Mouse (Mus musculus): ENCODE measurements at regions not wholly inside any gene's neighbourhood (a gene's known extent, or its start where the extent isn't known, plus 50 kb on each side); places are given as distances from the start of the nearest gene placed in this dataset.
A peak's percentile ranks its signal among the peaks of the same experiment; 100 is the strongest.
"Not testable (repeated sequence)": the region's sequence is repeated elsewhere in the genome, so short reads cannot be mapped to it uniquely, and the experiment has no call there.

DNA sequence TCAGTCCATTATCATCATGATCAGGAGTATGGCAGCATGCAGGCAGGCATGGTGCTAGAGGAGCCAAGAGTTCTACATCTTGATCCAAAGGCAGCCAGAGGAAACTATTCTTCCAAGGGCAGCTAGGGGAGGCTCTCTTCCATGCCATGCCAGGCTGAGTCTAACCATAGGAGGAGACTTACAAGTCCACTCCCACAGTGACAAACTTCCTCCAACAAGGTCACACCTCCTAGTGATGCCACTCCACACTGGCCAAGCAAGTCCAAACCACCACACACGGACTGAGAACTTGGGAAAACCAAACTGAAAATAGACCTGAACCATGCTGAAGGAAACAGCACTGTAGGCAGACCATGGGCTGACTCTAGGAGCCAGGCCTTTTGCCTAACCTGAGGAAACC lies 197.4 kb downstream of the Prex1 start:
- DNase-seq (ENCODE audit: low spot score in 2 of 2) = no peak

GRCm38 (mm10) chr2:166514664-166515063 lies 199.0 kb downstream of the Prex1 start:
- DNase-seq (ENCODE audit: low spot score in 2 of 2) = no peak

DNA sequence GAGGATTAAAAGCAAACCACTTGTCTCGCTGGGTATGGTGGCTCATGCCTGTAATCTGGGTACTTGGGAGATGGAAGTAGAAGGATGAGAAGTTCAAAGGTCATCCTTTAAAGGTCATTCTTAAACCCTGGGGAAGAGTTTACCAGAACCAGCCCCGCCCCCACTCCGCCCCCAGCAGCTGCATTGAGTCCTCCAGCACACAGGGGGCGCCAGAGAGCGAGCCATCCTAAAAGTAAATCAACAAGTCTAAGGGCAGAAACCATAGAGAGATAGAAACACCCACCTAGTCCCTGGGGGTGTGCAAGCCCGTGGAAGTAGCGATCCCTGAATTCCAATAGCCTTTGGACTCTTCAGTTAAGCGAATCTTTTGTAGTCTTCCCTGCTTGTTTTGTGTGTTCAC lies 201.1 kb downstream of the Prex1 start:
- no peak for DNase-seq (ENCODE audit: low spot score in 2 of 2)

GRCm38 (mm10) chr2:166511477-166511876 lies 202.2 kb downstream of the Prex1 start:
- not testable (repeated sequence) for DNase-seq (ENCODE audit: low spot score in 2 of 2)

- DNase-seq (ENCODE audit: low spot score in 2 of 2) = no peak
Measured at GRCm38 (mm10) chr2:166510776-166511175, 202.9 kb downstream of the Prex1 start.

GRCm38 (mm10) chr2:166509591-166509990 lies 204.0 kb downstream of the Prex1 start:
- DNase-seq (ENCODE audit: low spot score in 2 of 2) = no peak

DNA sequence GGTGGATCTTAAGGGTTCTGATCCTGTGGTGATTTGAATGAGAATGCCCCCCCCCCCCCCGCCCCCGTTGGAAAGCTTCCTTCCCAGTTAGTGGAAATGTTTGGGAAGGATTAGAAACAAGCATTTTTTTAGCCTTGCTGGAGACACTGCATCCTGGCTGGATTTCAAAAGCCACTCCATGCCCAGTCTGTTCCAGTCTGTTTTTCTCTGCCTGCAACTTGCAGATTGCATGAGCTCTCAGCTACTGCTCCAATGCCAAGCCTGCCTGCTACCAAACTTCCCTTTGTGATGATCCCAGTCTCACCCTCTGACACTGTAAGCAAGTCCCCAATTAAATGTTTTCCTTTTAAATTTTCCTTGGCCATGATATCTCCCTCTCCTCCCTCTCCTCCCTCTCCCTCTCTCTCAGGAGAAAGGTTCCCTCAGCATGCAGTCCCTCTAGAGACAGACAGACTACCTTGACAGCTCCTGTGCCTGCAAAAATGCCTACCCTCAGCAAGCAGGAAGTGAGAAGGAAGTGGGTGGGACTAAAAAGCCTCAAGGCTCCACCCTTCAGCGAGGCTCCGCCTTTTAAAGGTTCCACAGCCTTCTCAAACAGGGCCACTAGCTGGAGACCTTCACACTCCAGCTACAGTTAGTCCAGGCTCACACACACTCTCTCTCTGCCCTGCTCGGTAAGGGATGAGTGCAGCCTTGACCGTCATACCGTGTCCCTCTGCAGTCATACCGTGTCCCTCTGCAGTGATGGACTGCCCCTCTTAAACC lies 204.8 kb downstream of the Prex1 start:
- DNase-seq (ENCODE audit: low spot score in 2 of 2) = no peak

DNA sequence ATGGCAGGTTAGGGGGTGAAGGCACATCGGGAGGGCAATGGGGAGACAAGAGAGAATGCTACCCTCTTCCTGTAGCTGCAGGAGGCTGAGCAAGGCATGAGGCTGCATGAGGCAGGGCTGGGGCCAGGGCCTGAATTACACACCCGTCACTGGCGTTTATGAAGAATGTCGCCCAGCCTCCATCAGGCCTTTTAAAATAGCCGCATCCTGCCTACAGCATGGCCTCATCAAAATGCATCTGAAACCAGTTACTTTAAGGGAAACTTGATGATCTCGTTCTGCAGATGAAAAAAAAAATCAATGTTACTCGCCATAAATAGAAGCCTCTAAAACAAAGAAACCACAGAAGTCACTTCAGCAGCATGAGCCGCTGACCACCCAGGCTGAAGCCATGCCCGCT lies 208.3 kb downstream of the Prex1 start:
- DNase-seq (ENCODE audit: low spot score in 2 of 2) = peak in 1 of 2 experiments; percentile 41

- DNase-seq (ENCODE audit: low spot score in 2 of 2) = no peak
Measured at GRCm38 (mm10) chr2:166503666-166504065, 210.0 kb downstream of the Prex1 start.

DNA sequence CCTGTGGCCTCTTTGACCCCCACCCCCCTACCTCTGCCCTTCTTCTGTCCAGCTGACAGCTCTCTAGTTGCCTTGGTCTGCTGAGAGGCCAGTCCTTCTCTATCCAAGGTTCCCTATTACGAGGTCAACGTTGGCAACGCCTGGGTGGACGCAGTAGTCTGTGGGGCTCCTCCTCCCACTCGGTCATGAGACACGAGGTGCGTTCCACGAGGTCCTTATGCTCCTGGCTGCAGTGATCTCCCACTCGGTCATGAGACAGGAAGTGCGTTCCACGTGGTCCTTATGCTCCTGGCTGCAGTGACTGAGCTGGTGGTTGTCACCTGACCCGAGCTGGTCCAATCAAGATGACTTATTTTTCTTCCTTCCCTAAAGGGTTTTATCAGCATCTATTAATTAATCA lies 220.7 kb downstream of the Prex1 start:
- DNase-seq (ENCODE audit: low spot score in 2 of 2) = no peak

DNA sequence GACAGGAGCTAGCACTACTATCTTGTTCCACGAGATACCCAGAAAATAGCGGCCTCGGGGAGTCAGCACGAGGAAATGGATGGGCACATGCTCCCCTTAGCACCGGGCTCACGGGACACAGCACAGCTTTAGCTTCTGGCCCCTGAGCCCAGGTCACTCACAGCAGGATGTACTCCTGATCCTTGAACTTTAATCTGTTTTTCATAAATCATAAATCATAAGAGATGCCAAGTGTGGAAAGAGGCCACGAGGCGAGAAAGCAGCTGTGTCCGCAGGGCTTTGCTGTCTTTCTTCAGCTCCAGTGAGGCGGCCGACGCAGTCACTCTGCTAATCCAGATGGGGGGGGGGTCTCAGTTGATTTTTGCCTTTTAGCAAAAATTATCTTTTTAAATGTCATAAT lies 221.2 kb downstream of the Prex1 start:
- DNase-seq (ENCODE audit: low spot score in 2 of 2) = no peak

DNA sequence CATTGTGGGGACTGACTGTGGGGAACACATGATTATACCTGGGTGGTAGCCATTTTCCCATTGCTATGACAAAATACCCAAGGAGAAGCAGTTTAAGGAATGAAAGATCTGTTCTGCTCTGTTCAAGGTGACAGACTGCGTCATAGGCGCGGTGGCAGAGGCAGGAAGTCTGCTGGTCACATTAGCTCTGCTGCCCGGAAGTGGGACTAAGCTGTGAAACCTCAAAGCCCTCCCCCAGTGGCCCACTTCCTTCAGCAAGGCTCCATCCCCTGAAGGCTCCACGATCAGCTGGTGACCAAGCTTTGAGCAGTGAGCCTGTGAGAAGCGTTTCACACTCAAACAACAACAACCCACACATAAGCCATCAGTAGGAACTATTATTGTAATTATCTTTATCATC lies 221.8 kb downstream of the Prex1 start:
- DNase-seq (ENCODE audit: low spot score in 2 of 2) = no peak

- no peak for DNase-seq (ENCODE audit: low spot score in 2 of 2)
Measured at GRCm38 (mm10) chr2:166489041-166489872, 224.4 kb downstream of the Prex1 start.

- DNase-seq (ENCODE audit: low spot score in 2 of 2) = peak; percentile 68 to 71
Measured at GRCm38 (mm10) chr2:166487688-166488087, 225.9 kb downstream of the Prex1 start.

DNA sequence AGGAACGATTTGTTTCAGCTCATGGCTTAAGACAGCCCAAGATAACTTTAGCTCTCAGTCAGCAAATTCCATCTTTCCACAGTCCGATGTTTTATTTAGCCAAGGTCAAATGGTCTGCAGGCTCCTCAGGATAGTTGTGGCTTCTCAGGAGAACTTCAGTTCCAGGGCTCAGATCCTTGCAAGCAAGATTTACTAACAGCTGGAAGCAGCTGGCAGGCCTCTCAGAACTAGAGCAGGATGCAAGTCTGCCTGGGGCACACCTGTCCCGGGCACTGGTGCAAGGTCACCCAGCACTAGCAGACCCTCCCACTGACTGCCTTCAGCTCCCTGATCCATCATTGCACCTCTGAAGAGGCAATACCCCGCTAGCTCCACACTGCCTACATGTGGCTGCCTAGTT lies 227.8 kb downstream of the Prex1 start:
- no peak for DNase-seq (ENCODE audit: low spot score in 2 of 2)

DNA sequence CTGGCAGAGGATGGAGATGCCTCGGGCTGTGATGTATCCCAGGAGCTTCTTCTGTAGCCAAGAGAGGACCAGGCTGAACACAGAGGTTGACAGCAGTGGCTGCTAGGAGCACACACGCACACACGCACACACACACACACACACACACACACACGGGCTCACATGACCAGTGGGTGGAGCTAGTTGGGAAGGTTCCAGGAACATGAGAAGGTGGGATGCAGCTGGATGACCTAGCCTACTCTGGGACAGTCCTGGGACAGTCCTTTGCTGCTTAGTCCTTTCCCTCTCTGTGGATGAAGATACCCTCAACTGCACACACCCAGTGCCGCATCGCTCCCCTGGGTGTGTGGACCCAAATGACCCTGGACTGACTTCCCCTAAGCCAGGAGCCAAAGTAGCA lies 228.3 kb downstream of the Prex1 start:
- peak in 1 of 2 experiments; percentile 30 for DNase-seq (ENCODE audit: low spot score in 2 of 2)

DNA sequence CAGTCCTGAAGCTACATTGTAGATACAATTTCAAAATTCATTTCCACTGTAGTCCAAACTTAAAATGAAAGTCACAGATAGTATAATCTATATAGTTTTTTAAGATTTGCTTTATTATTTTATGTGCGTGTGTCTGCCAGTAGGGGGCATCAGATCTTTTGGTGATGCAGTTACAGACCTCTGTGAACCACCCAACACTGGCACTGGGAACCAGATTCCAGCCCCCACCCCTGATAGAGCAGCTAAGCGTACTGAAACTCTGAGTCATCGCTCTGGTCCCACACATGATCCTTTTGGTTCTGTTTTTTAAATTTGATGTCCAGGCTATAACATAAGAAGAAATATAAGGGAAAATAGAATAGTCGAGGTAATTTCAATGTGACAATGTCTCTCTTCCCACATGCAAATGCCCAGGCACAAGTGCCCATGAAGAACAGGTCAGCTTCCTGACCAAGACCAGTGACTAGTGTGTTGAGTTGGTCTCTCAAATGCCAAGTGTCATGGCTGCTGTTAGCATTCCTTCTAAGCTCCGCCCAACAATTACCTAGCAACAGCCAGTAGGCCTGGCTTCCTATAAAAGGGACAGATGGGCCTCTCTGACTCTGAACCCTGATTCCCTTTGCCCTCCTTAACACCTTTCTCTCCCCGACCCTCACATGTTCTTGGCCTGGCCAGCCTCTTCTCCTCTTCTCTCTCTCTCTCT lies 229.9 kb downstream of the Prex1 start:
- DNase-seq (ENCODE audit: low spot score in 2 of 2) = no peak

GRCm38 (mm10) chr2:166482720-166483616 lies 230.7 kb downstream of the Prex1 start:
- peak; percentile 57 to 69 for DNase-seq (ENCODE audit: low spot score in 2 of 2)

GRCm38 (mm10) chr2:166481774-166482173 lies 231.9 kb downstream of the Prex1 start:
- no peak for DNase-seq (ENCODE audit: low spot score in 2 of 2)

GRCm38 (mm10) chr2:166481362-166481761 lies 232.3 kb downstream of the Prex1 start:
- DNase-seq (ENCODE audit: low spot score in 2 of 2) = no peak

DNA sequence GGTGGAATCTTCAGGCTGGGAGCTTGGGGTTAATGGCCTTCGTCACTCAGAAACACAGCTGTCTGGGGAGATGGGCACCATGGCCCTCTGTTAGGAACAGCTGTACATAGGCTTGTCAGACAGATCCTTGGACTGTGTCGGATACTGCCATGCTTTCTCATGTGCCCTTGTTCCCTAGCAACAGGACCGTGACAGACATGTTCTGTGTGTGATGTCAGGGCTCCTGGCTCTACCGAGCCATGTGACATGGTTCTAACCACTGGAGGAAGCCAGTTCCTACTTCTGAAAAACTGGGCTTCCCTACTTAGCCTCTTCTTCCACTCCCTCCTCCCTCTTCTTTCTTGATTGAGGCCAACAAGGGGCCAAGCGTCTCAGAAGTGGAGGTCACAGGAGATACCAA lies 232.7 kb downstream of the Prex1 start:
- DNase-seq (ENCODE audit: low spot score in 2 of 2) = no peak

All from right cerebral cortex, postnatal 10 days (tissue).